Comparison of ENCODE assay signal across 9 mouse cellular contexts in genomic region chr7:135790978-135791377, GRCm38 (mm10).
DNase-seq lines count a peak whose midpoint lies in the region; ATAC-seq lines count a peak whose summit lies in the region.
"Had no signal": no experiment of that assay in that cellular context is flagged by ENCODE, and none has a peak within 500 bp of the region (broad histone marks: within the 10 kb centered on the region; RNA-seq: fewer than 3 reads in every experiment).

No protein-coding gene starts in this region.

- DNase-seq in intestine, embryonic 14.5 days (ENCODE audit: low spot score): peak; percentile 86
- peak; percentile 67 for DNase-seq in brain, adult 2 months (ENCODE audit: low read depth, low spot score)
- peak; percentile 64 for DNase-seq in kidney, adult 9 months
- peak; percentile 33 for DNase-seq in testis, postnatal 14 days (ENCODE audit: low spot score)

- H3K9me3 ChIP-seq in intestine, embryonic 14.5 days (ENCODE audit: control insufficient read depth, low read length): no peaks in the 10 kb centered on the region
- H3K9me3 ChIP-seq in intestine, embryonic 15.5 days: no peaks in the 10 kb centered on the region
- H3K9me3 ChIP-seq in limb, embryonic 13.5 days: no peaks in the 10 kb centered on the region
- H3K9me3 ChIP-seq: embryonic facial prominence, embryonic 15.5 days had no signal

- WGBS in intestine, embryonic 14.5 days: 1% methylated on average over 3 of the region's 3 CpGs
- WGBS in intestine, embryonic 15.5 days: 7% methylated on average over 3 of the region's 3 CpGs
- under 1% methylated on average over 3 of the region's 3 CpGs for WGBS in limb, embryonic 13.5 days

- H3K27me3 ChIP-seq in intestine, embryonic 14.5 days (replicated peaks; ENCODE audit: control insufficient read depth, insufficient read depth, low read length): no peaks in the 10 kb centered on the region
- H3K27me3 ChIP-seq in intestine, embryonic 15.5 days (replicated peaks): no peaks in the 10 kb centered on the region
- no peaks in the 10 kb centered on the region for H3K27me3 ChIP-seq in limb, embryonic 13.5 days
- H3K27me3 ChIP-seq: embryonic facial prominence, embryonic 15.5 days had no signal

- no peak overlapping the region for H3K9ac ChIP-seq in intestine, embryonic 14.5 days (ENCODE audit: low read length)
- no peak overlapping the region for H3K9ac ChIP-seq in intestine, embryonic 15.5 days
- no peak overlapping the region for H3K9ac ChIP-seq in limb, embryonic 13.5 days
- H3K9ac ChIP-seq: embryonic facial prominence, embryonic 15.5 days had no signal

- no peaks in the 10 kb centered on the region for H3K4me1 ChIP-seq in intestine, embryonic 14.5 days (replicated peaks; ENCODE audit: control insufficient read depth, insufficient read depth, low read length)
- no peaks in the 10 kb centered on the region for H3K4me1 ChIP-seq in intestine, embryonic 15.5 days (replicated peaks)
- H3K4me1 ChIP-seq in limb, embryonic 13.5 days: peaks cover 15% of the 10 kb centered on the region

- H3K36me3 ChIP-seq in intestine, embryonic 14.5 days (ENCODE audit: control insufficient read depth, insufficient read depth, low read length): no peaks in the 10 kb centered on the region
- no peaks in the 10 kb centered on the region for H3K36me3 ChIP-seq in intestine, embryonic 15.5 days
- no peaks in the 10 kb centered on the region for H3K36me3 ChIP-seq in limb, embryonic 13.5 days
- H3K36me3 ChIP-seq: embryonic facial prominence, embryonic 15.5 days had no signal

- H3K4me3 ChIP-seq in intestine, embryonic 14.5 days (ENCODE audit: low read depth, low read length): no peak overlapping the region
- H3K4me3 ChIP-seq in intestine, embryonic 15.5 days (replicated peaks): no peak overlapping the region
- no peak overlapping the region for H3K4me3 ChIP-seq in limb, embryonic 13.5 days
- H3K4me3 ChIP-seq: embryonic facial prominence, embryonic 15.5 days had no signal

- ATAC-seq in intestine, embryonic 14.5 days (replicated peaks; ENCODE audit: low FRiP score, low TSS enrichment, low read depth): no peak
- ATAC-seq in intestine, embryonic 15.5 days: no peak
- ATAC-seq in frontal cortex, adult (ENCODE audit: low TSS enrichment): peak; percentile 77; the same call in 1 of the 2 replicates
- peak; percentile 67; the same call in 1 of the 2 replicates for ATAC-seq in limb, embryonic 13.5 days (ENCODE audit: low FRiP score, low read depth)
- peak; percentile 61; the same call in 1 of the 2 replicates for ATAC-seq in monocyte, adult 5-6 weeks (replicated peaks; ENCODE audit: insufficient number of reproducible peaks, low FRiP score, low TSS enrichment, poor library complexity, severe bottlenecking)

- no peak overlapping the region for H3K27ac ChIP-seq in intestine, embryonic 14.5 days (ENCODE audit: low read depth)
- H3K27ac ChIP-seq in intestine, embryonic 15.5 days: no peak overlapping the region
- H3K27ac ChIP-seq in limb, embryonic 13.5 days: no peak overlapping the region
- H3K27ac ChIP-seq: embryonic facial prominence, embryonic 15.5 days had no signal

- no peak overlapping the region for H3K4me2 ChIP-seq in intestine, embryonic 14.5 days (ENCODE audit: low read length)
- H3K4me2 ChIP-seq in intestine, embryonic 15.5 days (replicated peaks): no peak overlapping the region
- no peak overlapping the region for H3K4me2 ChIP-seq in limb, embryonic 13.5 days (replicated peaks)
- H3K4me2 ChIP-seq: embryonic facial prominence, embryonic 15.5 days had no signal

Comparison
In these comparisons a context has a peak if more than half of its experiments do, and no peak if none do; other contexts are left out.
1. ATAC-seq: peak in frontal cortex, adult (single experiment), limb, embryonic 13.5 days (single experiment) and monocyte, adult 5-6 weeks (single experiment); none in intestine, embryonic 14.5 days (single experiment) and intestine, embryonic 15.5 days (single experiment).
2. DNase-seq: peak in every context shown above with its lines; median percentile 86 in intestine, embryonic 14.5 days; 67 in brain, adult 2 months; 64 in kidney, adult 9 months; 33 in testis, postnatal 14 days.